ENCODE assay signal across 11 mouse cellular contexts in the genomic region with DNA sequence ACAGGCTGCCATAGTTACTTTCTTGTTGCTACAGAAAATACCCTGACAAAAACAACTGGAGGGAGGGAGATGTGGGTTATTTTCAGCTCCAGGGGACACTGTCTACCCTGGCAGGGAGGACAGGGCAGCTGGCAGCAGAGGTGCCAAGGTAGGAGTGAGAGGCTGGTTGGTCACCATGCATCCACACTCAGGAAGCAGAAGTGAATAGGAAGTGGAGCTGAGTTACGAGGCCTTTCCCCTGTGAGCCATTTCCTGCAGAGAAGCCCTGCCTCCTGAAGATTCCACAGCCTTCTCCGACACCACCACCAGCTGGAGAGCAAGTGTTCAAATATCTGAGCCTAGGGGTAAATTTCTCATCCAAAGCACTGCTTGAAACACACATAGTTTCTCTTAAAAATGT.
DNase-seq lines count a peak whose midpoint lies in the region; ATAC-seq and TF ChIP-seq lines count a peak whose summit lies in the region.
"Had no signal": no experiment of that assay in that cellular context is flagged by ENCODE, and none has a peak within 500 bp of the region (broad histone marks: within the 10 kb centered on the region; RNA-seq: fewer than 3 reads in every experiment).

No protein-coding gene starts in this region.

- H3K4me1 ChIP-seq in bone marrow macrophage, adult 2 months (ENCODE audit: control insufficient read depth, insufficient read depth, low read length), result peaks cover 18% of the 10 kb centered on the region
- peaks cover 11% of the 10 kb centered on the region for H3K4me1 ChIP-seq in lung, embryonic 16.5 days (replicated peaks; ENCODE audit: control insufficient read depth, insufficient read depth, low read length)

- no peak overlapping the region for H3K4me3 ChIP-seq in bone marrow macrophage, adult 2 months (ENCODE audit: insufficient read depth, low read length)
- H3K4me3 ChIP-seq in lung, embryonic 16.5 days (ENCODE audit: low read length), result no peak overlapping the region
- H3K4me3 ChIP-seq: erythroblast, embryonic 14.5 days; myocyte had no signal

- TF ChIP-seq POLR2A in bone marrow macrophage, adult 2 months (IDR thresholded peaks at IDR 0.05; ENCODE audit: borderline replicate concordance, low read depth, low read length), result no peak

- H3K36me3 ChIP-seq in lung, embryonic 16.5 days (ENCODE audit: control insufficient read depth, insufficient read depth, low read length), result no peaks in the 10 kb centered on the region

- H3K9ac ChIP-seq in lung, embryonic 16.5 days (ENCODE audit: low read length), result no peak overlapping the region

- H3K9me3 ChIP-seq in lung, embryonic 16.5 days (ENCODE audit: control insufficient read depth, low read length), result peaks cover 3% of the 10 kb centered on the region; the same call in 1 of the 2 replicates

- H3K27ac ChIP-seq in bone marrow macrophage, adult 2 months (ENCODE audit: insufficient read depth, low read depth, low read length), result peak overlapping the region; percentile 56
- H3K27ac ChIP-seq in lung, embryonic 16.5 days (ENCODE audit: low read length), result peak overlapping the region; percentile 75

- 55% methylated on average over 2 of the region's 2 CpGs for WGBS in lung, embryonic 16.5 days

- TF ChIP-seq CTCF in bone marrow macrophage, adult 2 months (IDR thresholded peaks at IDR 0.05; ENCODE audit: low read depth, low read length), result no peak

- H3K4me2 ChIP-seq in lung, embryonic 16.5 days (ENCODE audit: low read depth, low read length), result no peak overlapping the region

- H3K27me3 ChIP-seq in lung, embryonic 16.5 days (ENCODE audit: control insufficient read depth, insufficient read depth, low read depth, low read length), result no peaks in the 10 kb centered on the region

- peak; percentile 23 for DNase-seq in gastrocnemius, adult 18-20 months (ENCODE audit: low spot score)
- no peak for DNase-seq in gastrocnemius, postnatal 10 days
- peak; percentile 29 for DNase-seq in heart, postnatal 4 days
- DNase-seq in spleen, adult 12 weeks (ENCODE audit: low spot score), result no peak
- DNase-seq in left cerebral cortex, adult 18-20 months (ENCODE audit: low spot score in 2 of 2), result no peak
- DNase-seq: B cell, adult 2 months had no signal

- ATAC-seq in lung, embryonic 16.5 days (ENCODE audit: low read depth), result peak; percentile 38; the same call in 1 of the 2 replicates
- ATAC-seq in frontal cortex, adult (ENCODE audit: low TSS enrichment), result no peak

Comparison
In these comparisons a context has a peak if more than half of its experiments do, and no peak if none do; other contexts are left out.
1. DNase-seq: peak in gastrocnemius, adult 18-20 months (single experiment) and heart, postnatal 4 days (single experiment); none in gastrocnemius, postnatal 10 days (single experiment), spleen, adult 12 weeks (single experiment) and left cerebral cortex, adult 18-20 months (0 of 2).